Mouse (Mus musculus) erythroblast, embryonic 14.5 days (primary cell): Measurements from ENCODE around the gene Tet2.

ENCODE experiments used
- GATA1 ChIP-seq: IDR thresholded peaks from 2 replicates; pipeline ENCODE4 v1.6.1; 2012; ENCODE audit warnings: low read length, inconsistent platforms, mixed read lengths
- TAL1 ChIP-seq: IDR thresholded peaks from 3 replicates; pipeline ENCODE4 v1.6.1; 2012; ENCODE audit warnings: low read length, inconsistent platforms, mixed read lengths

DNA sequence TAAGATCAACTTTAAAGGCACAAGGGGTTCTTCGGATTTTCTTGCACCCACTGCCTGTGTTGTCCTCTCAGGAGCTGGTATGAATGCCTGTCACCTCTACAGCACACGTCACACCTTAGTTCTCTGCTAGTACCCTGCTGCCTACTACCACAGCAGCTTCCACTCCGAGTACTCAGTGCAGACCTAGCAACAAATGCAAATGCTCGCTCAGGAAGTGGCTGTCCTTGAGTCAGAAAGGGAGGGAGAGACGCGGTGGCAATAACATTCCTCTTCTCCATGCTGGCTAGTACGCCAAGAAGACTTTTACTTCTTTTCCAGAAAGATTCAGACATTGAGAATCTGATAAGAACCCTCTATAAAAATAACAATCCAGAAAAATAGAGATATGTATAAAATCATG is 31.5 kb downstream of the Tet2 start:
- no peak for TF ChIP-seq GATA1
- TF ChIP-seq TAL1, result no peak
